Mouse (Mus musculus) erythroblast, embryonic 14.5 days (primary cell): ENCODE measurements around the gene Tor4a. TPM values are rescaled to one million over a fixed set of nuclear protein-coding genes. Genes with fewer than 3 reads are reported as not detected.

Experiments
- H3K27me3 ChIP-seq: 2 replicates; pipeline ENCODE4 v1.6.1; 2012; ENCODE audit warnings: inconsistent platforms; ENCODE audit not compliant: control insufficient read depth
- H3K36me3 ChIP-seq: 2 replicates; pipeline ENCODE4 v1.6.1; 2012; ENCODE audit warnings: mild to moderate bottlenecking, inconsistent platforms; ENCODE audit not compliant: control insufficient read depth
- H3K4me1 ChIP-seq: 2 replicates; pipeline ENCODE4 v1.6.1; 2012; ENCODE audit warnings: inconsistent platforms; ENCODE audit not compliant: control insufficient read depth
- H3K4me3 ChIP-seq: replicated peaks from 2 replicates; pipeline ENCODE3; 2012; ENCODE audit warnings: moderate library complexity, mild to moderate bottlenecking, inconsistent platforms
- H3K9me3 ChIP-seq: 2 replicates; pipeline ENCODE4 v1.6.1; 2012; ENCODE audit warnings: low read length, inconsistent platforms, mixed read lengths; ENCODE audit not compliant: control insufficient read depth
- GATA1 ChIP-seq: IDR thresholded peaks from 2 replicates; pipeline ENCODE4 v1.6.1; 2012; ENCODE audit warnings: low read length, inconsistent platforms, mixed read lengths
- TAL1 ChIP-seq: IDR thresholded peaks from 3 replicates; pipeline ENCODE4 v1.6.1; 2012; ENCODE audit warnings: low read length, inconsistent platforms, mixed read lengths
- polyA plus RNA-seq: library from polyadenylated mRNA; stranded (reverse); fragments of >175 nt; gene quantifications from 2 replicates; pipeline ENCODE4 v1.2.3, GENCODE M21; 2012

Tor4a gene
- polyA plus RNA-seq, 1 experiment, result 0.02 TPM

- TF ChIP-seq TAL1 (no peak), GATA1 (no peak)
- no peak overlapping the region for H3K4me3 ChIP-seq
- peaks cover 92% of the 10 kb centered on the region for H3K27me3 ChIP-seq
These were observed 13.3 kb downstream of the Tor4a start for GRCm38 (mm10) chr2:25183336-25183735.

GRCm38 (mm10) chr2:25182664-25183063 is 14.0 kb downstream of the Tor4a start:
- Histone ChIP-seq H3K4me3 (no peak overlapping the region), H3K4me1 (peaks cover 59% of the 10 kb centered on the region), H3K9me3 (peaks cover 2% of the 10 kb centered on the region; the same call in 1 of the 2 replicates)

More at GRCm38 (mm10) chr2:25183336-25183735, 13.3 kb downstream of the Tor4a start:
- Histone ChIP-seq H3K36me3 (no peaks in the 10 kb centered on the region), H3K9me3 (peaks cover 2% of the 10 kb centered on the region; the same call in 1 of the 2 replicates), H3K4me1 (peaks cover 53% of the 10 kb centered on the region)

GRCm38 (mm10) chr2:25181891-25182397 is 14.7 kb downstream of the Tor4a start:
- Histone ChIP-seq H3K4me3 (peak overlapping the region; percentile 68), H3K4me1 (peaks cover 63% of the 10 kb centered on the region)

More at GRCm38 (mm10) chr2:25182664-25183063, 14.0 kb downstream of the Tor4a start:
- H3K27me3 ChIP-seq, result peaks cover 97% of the 10 kb centered on the region
- H3K36me3 ChIP-seq, result no peaks in the 10 kb centered on the region
- TF ChIP-seq GATA1 (no peak), TAL1 (no peak)

GRCm38 (mm10) chr2:25180973-25181890 is 15.5 kb downstream of the Tor4a start:
- H3K27me3 ChIP-seq, result peaks cover 97% of the 10 kb centered on the region
- peak overlapping the region; percentile 68 for H3K4me3 ChIP-seq
- H3K9me3 ChIP-seq, result peaks cover 2% of the 10 kb centered on the region; the same call in 1 of the 2 replicates
- TF ChIP-seq TAL1, result no peak
- TF ChIP-seq GATA1, result no peak
- no peaks in the 10 kb centered on the region for H3K36me3 ChIP-seq
- H3K4me1 ChIP-seq, result peaks cover 67% of the 10 kb centered on the region

More at GRCm38 (mm10) chr2:25181891-25182397, 14.7 kb downstream of the Tor4a start:
- Histone ChIP-seq H3K27me3 (peaks cover 98% of the 10 kb centered on the region), H3K9me3 (peaks cover 2% of the 10 kb centered on the region; the same call in 1 of the 2 replicates), H3K36me3 (no peaks in the 10 kb centered on the region)
- TF ChIP-seq GATA1, result no peak
- no peak for TF ChIP-seq TAL1

GRCm38 (mm10) chr2:25180478-25180903 is 16.2 kb downstream of the Tor4a start, which contains the start of gene Nrarp:
Gene Nrarp, plus strand, starts transcription at chr2:25180758.
- H3K4me3 ChIP-seq, result peak within 1 kb of the TSS; percentile 68
- no peak for TF ChIP-seq TAL1
- TF ChIP-seq GATA1, result no peak
- peaks cover 89% of the 10 kb centered on the region for H3K27me3 ChIP-seq
- H3K4me1 ChIP-seq, result peaks cover 67% of the 10 kb centered on the region
- no peaks in the 10 kb centered on the region for H3K36me3 ChIP-seq
- H3K9me3 ChIP-seq, result peaks cover 2% of the 10 kb centered on the region; the same call in 1 of the 2 replicates

- Histone ChIP-seq H3K4me1 (peaks cover 70% of the 10 kb centered on the region), H3K4me3 (peak overlapping the region; percentile 68)
These were observed 17.0 kb downstream of the Tor4a start for GRCm38 (mm10) chr2:25179566-25180217.

GRCm38 (mm10) chr2:25178285-25178972 is 18.3 kb downstream of the Tor4a start:
- Histone ChIP-seq H3K9me3 (peaks cover 2% of the 10 kb centered on the region; the same call in 1 of the 2 replicates), H3K4me3 (no peak overlapping the region), H3K27me3 (peaks cover 69% of the 10 kb centered on the region), H3K36me3 (no peaks in the 10 kb centered on the region), H3K4me1 (peaks cover 83% of the 10 kb centered on the region)
- TF ChIP-seq TAL1 (no peak), GATA1 (no peak)

More at GRCm38 (mm10) chr2:25179566-25180217, 17.0 kb downstream of the Tor4a start:
- Histone ChIP-seq H3K9me3 (peaks cover 2% of the 10 kb centered on the region; the same call in 1 of the 2 replicates), H3K27me3 (peaks cover 81% of the 10 kb centered on the region), H3K36me3 (no peaks in the 10 kb centered on the region)
- TF ChIP-seq GATA1, result no peak
- no peak for TF ChIP-seq TAL1

- no peaks in the 10 kb centered on the region for H3K36me3 ChIP-seq
- H3K4me3 ChIP-seq, result no peak overlapping the region
- peaks cover 88% of the 10 kb centered on the region for H3K4me1 ChIP-seq
- TF ChIP-seq TAL1 (no peak), GATA1 (no peak)
- H3K9me3 ChIP-seq, result peaks cover 2% of the 10 kb centered on the region; the same call in 1 of the 2 replicates
- peaks cover 61% of the 10 kb centered on the region for H3K27me3 ChIP-seq
These were observed 19.0 kb downstream of the Tor4a start for GRCm38 (mm10) chr2:25177685-25178084.
